ENCODE assay signal across 25 mouse cellular contexts in genomic region chr13:23387548-23387947, GRCm38 (mm10).
"Had no signal": no experiment of that assay in that cellular context is flagged by ENCODE, and none has a peak within 500 bp of the region (broad histone marks: within the 10 kb centered on the region; RNA-seq: fewer than 3 reads in every experiment).

No protein-coding gene starts in this region.

- H3K4me1 ChIP-seq: embryonic facial prominence, embryonic 10.5 days; embryonic facial prominence, embryonic 12.5 days; embryonic facial prominence, embryonic 13.5 days; embryonic facial prominence, embryonic 15.5 days; forebrain, embryonic 10.5 days; forebrain, embryonic 12.5 days; forebrain, embryonic 13.5 days; forebrain, embryonic 15.5 days; heart, embryonic 10.5 days had no signal

- H3K9me3 ChIP-seq: embryonic facial prominence, embryonic 10.5 days; embryonic facial prominence, embryonic 12.5 days; embryonic facial prominence, embryonic 13.5 days; embryonic facial prominence, embryonic 15.5 days; forebrain, embryonic 10.5 days; forebrain, embryonic 12.5 days; forebrain, embryonic 13.5 days; forebrain, embryonic 15.5 days; heart, embryonic 10.5 days had no signal

- H3K27me3 ChIP-seq: embryonic facial prominence, embryonic 12.5 days; embryonic facial prominence, embryonic 15.5 days; forebrain, embryonic 13.5 days; forebrain, embryonic 15.5 days had no signal

- H3K4me3 ChIP-seq: embryonic facial prominence, embryonic 10.5 days; embryonic facial prominence, embryonic 12.5 days; embryonic facial prominence, embryonic 13.5 days; embryonic facial prominence, embryonic 15.5 days; erythroblast, embryonic 14.5 days; forebrain, embryonic 10.5 days; forebrain, embryonic 12.5 days; forebrain, embryonic 13.5 days; forebrain, embryonic 15.5 days; gastrocnemius, adult 2 months; heart, adult 2 months; heart, embryonic 10.5 days had no signal

- H3K9ac ChIP-seq: embryonic facial prominence, embryonic 12.5 days; embryonic facial prominence, embryonic 13.5 days; embryonic facial prominence, embryonic 15.5 days; forebrain, embryonic 12.5 days; forebrain, embryonic 13.5 days; forebrain, embryonic 15.5 days; forebrain, postnatal 0 days had no signal

- H3K36me3 ChIP-seq: embryonic facial prominence, embryonic 10.5 days; embryonic facial prominence, embryonic 12.5 days; embryonic facial prominence, embryonic 13.5 days; embryonic facial prominence, embryonic 15.5 days; forebrain, embryonic 10.5 days; forebrain, embryonic 12.5 days; forebrain, embryonic 15.5 days; heart, embryonic 10.5 days had no signal

- DNase-seq: cerebellum, adult 9-10 months; cerebellum, adult 9-11 months; cerebellum, postnatal 10 days; cerebellum, postnatal 14 days; cerebellum, postnatal 25 days; cerebellum, postnatal 36 days; embryo, embryonic 11 days; forebrain, postnatal 0 days; gastrocnemius, adult 2 months; gastrocnemius, postnatal 14 days; gastrocnemius, postnatal 25 days; gastrocnemius, postnatal 36 days; heart, adult 11 months; heart, adult 18-20 months; heart, adult 2 months had no signal

- H3K27ac ChIP-seq: embryonic facial prominence, embryonic 10.5 days; embryonic facial prominence, embryonic 12.5 days; embryonic facial prominence, embryonic 13.5 days; embryonic facial prominence, embryonic 15.5 days; forebrain, embryonic 10.5 days; forebrain, embryonic 12.5 days; forebrain, embryonic 13.5 days; forebrain, embryonic 15.5 days; gastrocnemius, adult 2 months; heart, adult 2 months; heart, embryonic 10.5 days had no signal

- H3K4me2 ChIP-seq: embryonic facial prominence, embryonic 12.5 days; embryonic facial prominence, embryonic 13.5 days; embryonic facial prominence, embryonic 15.5 days; forebrain, embryonic 12.5 days; forebrain, embryonic 13.5 days; forebrain, embryonic 15.5 days had no signal
